Mouse (Mus musculus): Measurements from ENCODE around the gene Atp1a2. TPM values are rescaled to one million over a fixed set of nuclear protein-coding genes. Genes with fewer than 3 reads are reported as not detected.

Atp1a2 gene
- polyA plus RNA-seq, 1 experiment from 2014 or later, result 1.6 TPM

DNA sequence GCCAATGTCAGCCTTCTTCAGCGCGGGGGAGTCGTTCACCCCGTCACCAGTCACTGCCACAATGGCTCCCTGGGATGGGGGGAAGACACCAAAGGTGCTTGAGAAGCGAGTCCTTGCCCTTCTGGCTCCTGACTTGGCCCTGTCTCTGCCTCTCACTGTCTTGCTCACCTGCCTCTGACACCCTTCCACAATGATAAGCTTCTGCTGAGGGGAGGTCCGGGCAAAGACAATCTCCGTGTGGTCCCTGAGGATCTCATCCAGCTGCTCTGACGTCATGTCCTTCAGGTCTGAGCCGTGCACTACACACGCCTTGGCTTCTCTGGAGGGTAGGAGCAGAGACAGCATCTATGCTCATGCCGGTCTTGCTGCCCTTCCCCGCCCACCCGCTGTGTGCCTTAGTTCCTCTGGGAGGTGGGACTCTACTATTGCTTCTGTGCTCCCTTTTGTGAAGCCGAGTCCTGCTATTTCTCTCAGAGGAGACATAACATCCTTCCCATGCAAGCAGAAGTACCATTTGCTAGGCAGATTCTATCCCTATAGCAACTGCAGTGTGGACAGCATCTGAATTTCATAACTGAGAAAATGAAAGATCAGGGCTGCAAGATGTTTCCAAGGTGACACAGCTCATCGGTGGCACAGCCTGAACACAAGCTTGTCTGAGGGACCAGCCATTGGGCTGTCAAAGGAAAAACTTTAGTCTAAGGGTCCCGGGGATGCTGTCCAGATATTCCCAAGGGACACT is 17.9 kb downstream of the Atp1a2 start:
- no peaks in the 10 kb centered on the region for H3K9me3 ChIP-seq (ENCODE audit: control insufficient read depth, low read length)
- H3K9ac ChIP-seq (ENCODE audit: low read length), result no peak overlapping the region
- DNase-seq (ENCODE audit: low spot score), result no peak
- no peak for ATAC-seq (replicated peaks; ENCODE audit: low FRiP score, low TSS enrichment, low read depth)
- H3K36me3 ChIP-seq (ENCODE audit: control insufficient read depth, insufficient read depth, low read length), result no peaks in the 10 kb centered on the region
- no peak overlapping the region for H3K4me3 ChIP-seq (ENCODE audit: low read depth, low read length)
- H3K4me1 ChIP-seq (replicated peaks; ENCODE audit: control insufficient read depth, insufficient read depth, low read length), result 0 out of 2 replicates have a peak, but pooled peaks cover 4% of the 10 kb centered on the region
- H3K4me2 ChIP-seq (ENCODE audit: low read length), result no peak overlapping the region
- WGBS, result 77% methylated on average over 16 of the region's 16 CpGs
- no peaks in the 10 kb centered on the region for H3K27me3 ChIP-seq (replicated peaks; ENCODE audit: control insufficient read depth, insufficient read depth, low read length)
- H3K27ac ChIP-seq (ENCODE audit: low read depth), result no peak overlapping the region

DNA sequence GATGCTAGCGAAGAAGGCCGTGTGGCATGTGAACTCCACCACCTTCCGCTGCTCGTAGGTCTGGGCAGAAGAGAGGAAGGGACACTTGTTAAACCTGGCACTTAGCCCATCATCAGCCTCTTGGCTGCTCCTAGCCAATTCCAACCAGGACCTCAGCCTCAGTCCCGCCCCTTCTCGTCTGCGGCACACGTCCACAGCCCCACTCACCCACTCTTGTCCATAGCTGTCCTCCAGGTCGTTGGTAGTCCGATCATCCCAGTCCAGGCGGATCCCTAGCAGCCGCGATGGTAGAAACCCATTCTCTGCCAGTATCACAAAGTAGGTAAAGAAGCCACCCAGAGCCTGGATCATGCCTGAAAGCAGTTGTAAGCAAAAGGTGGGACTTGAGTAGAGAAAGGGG is 19.5 kb downstream of the Atp1a2 start:
- Histone ChIP-seq H3K4me1 (replicated peaks; ENCODE audit: control insufficient read depth, insufficient read depth, low read length) (peaks cover 4% of the 10 kb centered on the region; the same call in 1 of the 2 replicates), H3K4me2 (ENCODE audit: low read length) (no peak overlapping the region), H3K4me3 (ENCODE audit: low read depth, low read length) (no peak overlapping the region), H3K36me3 (ENCODE audit: control insufficient read depth, insufficient read depth, low read length) (no peaks in the 10 kb centered on the region), H3K9me3 (ENCODE audit: control insufficient read depth, low read length) (no peaks in the 10 kb centered on the region), H3K27ac (ENCODE audit: low read depth) (no peak overlapping the region), H3K27me3 (replicated peaks; ENCODE audit: control insufficient read depth, insufficient read depth, low read length) (no peaks in the 10 kb centered on the region), H3K9ac (ENCODE audit: low read length) (no peak overlapping the region)
- 92% methylated on average over 13 of the region's 13 CpGs for WGBS
- DNase-seq (ENCODE audit: low spot score), result no peak
- no peak for ATAC-seq (replicated peaks; ENCODE audit: low FRiP score, low TSS enrichment, low read depth)

DNA sequence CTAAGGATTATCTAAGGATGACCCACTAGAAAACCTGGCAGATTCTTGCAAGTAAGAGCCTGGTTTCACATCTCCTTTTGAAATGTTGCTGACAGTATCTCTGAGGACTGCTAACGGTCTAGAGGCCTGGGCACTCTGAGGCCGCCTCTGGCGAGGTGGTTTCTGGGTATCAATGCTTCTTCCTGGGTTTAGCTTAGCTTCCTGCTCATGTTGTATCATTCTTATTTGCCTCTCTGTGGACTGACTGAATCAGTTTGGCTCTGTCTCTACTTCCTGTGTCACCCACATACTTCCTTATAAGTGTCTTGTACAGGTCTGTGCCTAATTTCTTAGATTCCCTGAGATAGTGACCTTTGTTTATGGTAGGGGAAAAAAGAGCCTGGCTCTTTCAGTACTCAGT is 20.7 kb downstream of the Atp1a2 start:
- no peak overlapping the region for H3K9ac ChIP-seq (ENCODE audit: low read length)
- H3K36me3 ChIP-seq (ENCODE audit: control insufficient read depth, insufficient read depth, low read length), result no peaks in the 10 kb centered on the region
- H3K27ac ChIP-seq (ENCODE audit: low read depth), result no peak overlapping the region
- no peak for ATAC-seq (replicated peaks; ENCODE audit: low FRiP score, low TSS enrichment, low read depth)
- H3K4me2 ChIP-seq (ENCODE audit: low read length), result no peak overlapping the region
- no peak overlapping the region for H3K4me3 ChIP-seq (ENCODE audit: low read depth, low read length)
- no peaks in the 10 kb centered on the region for H3K27me3 ChIP-seq (replicated peaks; ENCODE audit: control insufficient read depth, insufficient read depth, low read length)
- WGBS, result 78% methylated on average over 3 of the region's 3 CpGs
- peaks cover 4% of the 10 kb centered on the region; the same call in 1 of the 2 replicates for H3K4me1 ChIP-seq (replicated peaks; ENCODE audit: control insufficient read depth, insufficient read depth, low read length)
- no peak for DNase-seq (ENCODE audit: low spot score)
- no peaks in the 10 kb centered on the region for H3K9me3 ChIP-seq (ENCODE audit: control insufficient read depth, low read length)

DNA sequence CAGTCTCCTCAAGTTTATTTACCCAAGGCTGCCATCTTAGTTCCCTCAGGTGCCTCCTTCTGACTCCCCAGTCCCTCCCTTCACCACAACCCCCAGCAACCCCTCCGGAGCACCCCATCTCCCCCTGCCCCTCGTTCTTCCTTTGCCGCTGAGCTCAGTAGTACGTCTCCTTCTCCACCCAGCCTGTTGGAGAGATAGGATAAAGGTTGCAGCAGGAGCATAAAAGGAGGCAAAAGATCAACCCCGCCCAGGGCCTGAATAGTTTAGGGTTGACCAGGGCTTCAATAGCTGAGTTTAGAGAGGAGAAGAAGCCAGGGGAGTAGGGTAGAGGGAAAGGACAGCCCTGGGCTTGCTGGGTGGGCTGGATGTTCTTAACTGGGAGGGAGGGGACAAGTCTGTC is 23.3 kb downstream of the Atp1a2 start:
- H3K4me2 ChIP-seq (ENCODE audit: low read length), result no peak overlapping the region
- 66% methylated on average over 5 of the region's 5 CpGs for WGBS

DNA sequence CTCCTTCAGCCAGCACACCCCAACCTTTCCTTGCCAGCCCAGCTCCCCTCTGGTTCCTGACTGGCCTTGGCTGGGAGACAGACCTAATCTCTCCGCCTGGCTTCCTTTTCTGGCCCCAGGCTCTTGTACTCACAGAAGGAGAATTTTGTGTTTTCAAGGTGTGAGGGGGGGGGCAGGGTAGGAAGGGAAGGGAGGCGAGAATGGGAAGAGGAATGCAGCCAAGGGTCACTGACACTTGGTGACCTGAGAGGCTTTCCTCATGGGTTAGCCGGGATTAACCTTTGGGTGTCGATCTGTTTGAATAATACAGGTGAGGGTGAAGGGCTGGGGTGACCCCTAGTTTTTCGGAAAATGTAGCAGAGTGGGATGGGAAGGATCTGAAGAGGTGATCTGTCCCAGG is 23.7 kb downstream of the Atp1a2 start:
- ATAC-seq (replicated peaks; ENCODE audit: low FRiP score, low TSS enrichment, low read depth) (no peak), DNase-seq (ENCODE audit: low spot score) (no peak)
- Histone ChIP-seq H3K9ac (ENCODE audit: low read length) (no peak overlapping the region), H3K9me3 (ENCODE audit: control insufficient read depth, low read length) (no peaks in the 10 kb centered on the region), H3K4me1 (replicated peaks; ENCODE audit: control insufficient read depth, insufficient read depth, low read length) (no peaks in the 10 kb centered on the region; the same call in 1 of the 2 replicates), H3K4me2 (ENCODE audit: low read length) (no peak overlapping the region), H3K36me3 (ENCODE audit: control insufficient read depth, insufficient read depth, low read length) (no peaks in the 10 kb centered on the region), H3K4me3 (ENCODE audit: low read depth, low read length) (no peak overlapping the region), H3K27ac (ENCODE audit: low read depth) (no peak overlapping the region), H3K27me3 (replicated peaks; ENCODE audit: control insufficient read depth, insufficient read depth, low read length) (no peaks in the 10 kb centered on the region)
- WGBS, result 46% methylated on average over 5 of the region's 5 CpGs

More for the DNA sequence above, 23.3 kb downstream of the Atp1a2 start:
- no peaks in the 10 kb centered on the region for H3K36me3 ChIP-seq (ENCODE audit: control insufficient read depth, insufficient read depth, low read length)
- H3K27me3 ChIP-seq (replicated peaks; ENCODE audit: control insufficient read depth, insufficient read depth, low read length), result no peaks in the 10 kb centered on the region
- no peaks in the 10 kb centered on the region; the same call in 1 of the 2 replicates for H3K4me1 ChIP-seq (replicated peaks; ENCODE audit: control insufficient read depth, insufficient read depth, low read length)
- H3K9ac ChIP-seq (ENCODE audit: low read length), result no peak overlapping the region
- DNase-seq (ENCODE audit: low spot score) (no peak), ATAC-seq (replicated peaks; ENCODE audit: low FRiP score, low TSS enrichment, low read depth) (no peak)
- no peak overlapping the region for H3K27ac ChIP-seq (ENCODE audit: low read depth)
- H3K4me3 ChIP-seq (ENCODE audit: low read depth, low read length), result no peak overlapping the region
- no peaks in the 10 kb centered on the region for H3K9me3 ChIP-seq (ENCODE audit: control insufficient read depth, low read length)

DNA sequence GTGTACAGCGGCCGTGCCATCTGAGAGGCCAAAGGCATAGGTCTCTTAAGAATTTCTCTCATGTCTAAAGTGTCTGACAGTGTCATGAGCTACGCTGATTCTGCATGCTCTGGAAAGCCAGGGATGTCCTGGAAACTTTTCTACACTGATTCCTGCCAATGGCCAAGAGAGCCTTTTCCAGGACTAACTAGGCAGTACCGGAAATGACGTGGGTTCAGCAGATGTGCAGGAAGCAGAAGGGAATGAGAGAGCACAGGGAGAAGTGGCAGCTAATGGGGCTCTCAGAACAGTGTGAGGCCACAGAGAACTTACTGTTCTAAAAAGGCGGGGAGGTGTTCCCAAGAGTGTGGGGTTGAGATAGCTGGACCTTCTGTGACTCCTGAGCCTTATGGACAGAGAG is 24.5 kb downstream of the Atp1a2 start:
- Histone ChIP-seq H3K9ac (ENCODE audit: low read length) (no peak overlapping the region), H3K27ac (ENCODE audit: low read depth) (no peak overlapping the region), H3K4me2 (ENCODE audit: low read length) (no peak overlapping the region), H3K4me3 (ENCODE audit: low read depth, low read length) (no peak overlapping the region), H3K27me3 (replicated peaks; ENCODE audit: control insufficient read depth, insufficient read depth, low read length) (no peaks in the 10 kb centered on the region), H3K9me3 (ENCODE audit: control insufficient read depth, low read length) (no peaks in the 10 kb centered on the region), H3K36me3 (ENCODE audit: control insufficient read depth, insufficient read depth, low read length) (no peaks in the 10 kb centered on the region), H3K4me1 (replicated peaks; ENCODE audit: control insufficient read depth, insufficient read depth, low read length) (no peaks in the 10 kb centered on the region; the same call in 1 of the 2 replicates)
- WGBS, result 83% methylated on average over 6 of the region's 6 CpGs
- DNase-seq (ENCODE audit: low spot score), result no peak
- ATAC-seq (replicated peaks; ENCODE audit: low FRiP score, low TSS enrichment, low read depth), result no peak

DNA sequence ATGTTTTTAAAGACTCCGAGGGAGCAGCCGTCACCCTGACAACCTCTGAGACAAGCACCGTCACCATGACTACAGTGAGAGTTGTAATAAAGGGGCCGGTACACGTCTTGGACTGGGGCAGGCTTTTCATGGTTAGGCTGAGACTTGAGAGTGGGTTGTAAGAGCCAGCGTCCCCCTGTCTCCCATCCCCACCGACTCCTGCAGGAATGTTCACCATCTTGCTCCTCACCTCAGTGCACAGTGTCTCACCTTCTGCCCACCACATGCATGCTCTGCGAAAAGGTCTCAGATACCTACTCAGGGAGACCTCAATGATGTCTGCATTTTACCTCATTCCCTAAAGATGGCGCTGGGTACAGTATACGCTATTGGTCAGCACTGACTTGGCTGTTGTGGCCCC is 26.1 kb downstream of the Atp1a2 start:
- no peak overlapping the region for H3K27ac ChIP-seq (ENCODE audit: low read depth)
- no peak for DNase-seq (ENCODE audit: low spot score)
- H3K4me2 ChIP-seq (ENCODE audit: low read length), result no peak overlapping the region
- H3K4me1 ChIP-seq (replicated peaks; ENCODE audit: control insufficient read depth, insufficient read depth, low read length), result no peaks in the 10 kb centered on the region; the same call in 1 of the 2 replicates
- 56% methylated on average over 10 of the region's 10 CpGs for WGBS
- H3K9me3 ChIP-seq (ENCODE audit: control insufficient read depth, low read length), result no peaks in the 10 kb centered on the region
- no peak for ATAC-seq (replicated peaks; ENCODE audit: low FRiP score, low TSS enrichment, low read depth)
- no peaks in the 10 kb centered on the region for H3K36me3 ChIP-seq (ENCODE audit: control insufficient read depth, insufficient read depth, low read length)
- H3K27me3 ChIP-seq (replicated peaks; ENCODE audit: control insufficient read depth, insufficient read depth, low read length), result no peaks in the 10 kb centered on the region
- no peak overlapping the region for H3K4me3 ChIP-seq (ENCODE audit: low read depth, low read length)
- no peak overlapping the region for H3K9ac ChIP-seq (ENCODE audit: low read length)

DNA sequence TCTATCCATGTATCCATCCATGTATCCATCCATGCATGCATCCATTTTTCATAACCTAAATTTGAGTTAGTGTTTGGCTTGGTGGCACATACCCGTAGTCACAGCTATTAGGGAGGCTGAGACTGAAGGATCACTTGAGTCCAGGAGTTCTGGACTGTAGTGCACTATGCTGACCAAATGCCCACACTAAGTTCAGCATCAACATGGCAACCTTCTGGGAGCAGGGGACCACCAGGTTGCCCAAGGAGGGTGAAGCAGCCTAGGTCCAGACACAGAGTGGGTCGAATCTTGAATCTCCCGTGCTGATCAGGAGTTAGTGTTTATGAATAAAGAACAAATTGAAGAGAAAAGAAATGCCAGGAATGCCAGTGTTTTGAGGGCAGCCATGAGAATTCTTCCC is 26.7 kb downstream of the Atp1a2 start:
- WGBS, result 73% methylated on average over 3 of the region's 3 CpGs
- Histone ChIP-seq H3K9ac (ENCODE audit: low read length) (no peak overlapping the region), H3K4me1 (replicated peaks; ENCODE audit: control insufficient read depth, insufficient read depth, low read length) (no peaks in the 10 kb centered on the region; the same call in 1 of the 2 replicates), H3K36me3 (ENCODE audit: control insufficient read depth, insufficient read depth, low read length) (no peaks in the 10 kb centered on the region), H3K4me2 (ENCODE audit: low read length) (no peak overlapping the region), H3K27me3 (replicated peaks; ENCODE audit: control insufficient read depth, insufficient read depth, low read length) (no peaks in the 10 kb centered on the region), H3K4me3 (ENCODE audit: low read depth, low read length) (no peak overlapping the region), H3K9me3 (ENCODE audit: control insufficient read depth, low read length) (no peaks in the 10 kb centered on the region), H3K27ac (ENCODE audit: low read depth) (no peak overlapping the region)
- DNase-seq (ENCODE audit: low spot score) (no peak), ATAC-seq (replicated peaks; ENCODE audit: low FRiP score, low TSS enrichment, low read depth) (no peak)

DNA sequence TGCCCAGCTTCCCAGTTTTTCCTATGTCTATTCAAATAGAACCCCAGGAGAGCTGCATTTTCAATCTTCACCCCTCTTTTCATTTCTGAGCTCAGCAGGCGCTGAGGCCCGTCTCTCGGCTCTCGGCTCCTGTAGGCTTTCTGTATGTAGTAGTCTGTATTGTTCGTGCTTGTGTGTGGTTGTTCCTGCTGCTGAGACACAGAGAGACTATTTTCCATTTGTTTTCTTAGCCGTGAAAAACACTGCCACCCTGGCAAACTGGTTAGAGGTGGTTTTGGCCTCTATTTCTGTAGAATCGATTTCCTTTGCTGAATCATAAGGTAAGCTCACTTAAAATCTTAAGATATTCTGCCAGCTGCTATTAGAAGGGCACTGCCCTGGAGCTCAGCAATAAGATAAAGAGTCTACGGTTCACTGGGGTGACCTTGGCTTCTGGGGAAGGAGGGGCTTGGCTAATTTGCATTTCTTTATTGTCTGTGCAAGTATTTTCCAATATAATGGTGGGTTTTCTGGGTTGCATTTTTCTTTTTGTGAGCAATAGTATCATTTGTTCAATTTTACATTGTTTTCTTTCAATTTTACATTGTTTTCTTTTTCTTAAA is 36.3 kb downstream of the Atp1a2 start, which contains the start of gene Igsf8:
TSS of gene Igsf8 (plus strand) at position 165 of the 602 bp plus-strand sequence.
- DNase-seq (ENCODE audit: low spot score), result no peak

More for the DNA sequence above, 36.3 kb downstream of the Atp1a2 start, which contains the start of gene Igsf8:
- Histone ChIP-seq H3K9me3 (ENCODE audit: control insufficient read depth, low read length) (0 out of 2 replicates have a peak, but pooled peaks cover 3% of the 10 kb centered on the region), H3K4me2 (ENCODE audit: low read length) (no peak within 1 kb of the TSS), H3K27me3 (replicated peaks; ENCODE audit: control insufficient read depth, insufficient read depth, low read length) (no peaks in the 10 kb centered on the region), H3K4me1 (replicated peaks; ENCODE audit: control insufficient read depth, insufficient read depth, low read length) (no peaks in the 10 kb centered on the region), H3K36me3 (ENCODE audit: control insufficient read depth, insufficient read depth, low read length) (no peaks in the 10 kb centered on the region), H3K27ac (ENCODE audit: low read depth) (no peak within 1 kb of the TSS), H3K9ac (ENCODE audit: low read length) (no peak within 1 kb of the TSS), H3K4me3 (ENCODE audit: low read depth, low read length) (no peak within 1 kb of the TSS)
- no peak for ATAC-seq (replicated peaks; ENCODE audit: low FRiP score, low TSS enrichment, low read depth)
- 74% methylated on average over 8 of the region's 8 CpGs for WGBS
